Mouse (Mus musculus) ES-Bruce4 (cell line): ENCODE data around the gene Gm21680. TPM values are rescaled to one million over a fixed set of nuclear protein-coding genes. Genes with fewer than 3 reads are reported as not detected.

ENCODE experiments used
- polyA plus RNA-seq: library from polyadenylated mRNA; stranded (reverse); fragments of >200 nt; gene quantifications from 2 replicates; pipeline ENCODE4 v1.2.4, GENCODE M21; 2011; ENCODE audit warnings: low read depth; ENCODE audit not compliant: missing spikeins, insufficient read depth, insufficient read length

The Gm21680 gene
- polyA plus RNA-seq, 1 experiment: not detected

Other genes starting within 250 kb of the Gm21680 start
- gene Actr3b, start 212.7 kb downstream of the Gm21680 start, polyA plus RNA-seq: 10.6 and 10.8 TPM in 2 replicates
- gene Gm21663, start 30.3 kb downstream of the Gm21680 start, polyA plus RNA-seq: not detected in 2 replicates
- not detected in 2 replicates for gene Gm21671, start 18.2 kb downstream of the Gm21680 start, polyA plus RNA-seq
- not detected in 2 replicates for gene Gm21698, start 16.0 kb upstream of the Gm21680 start, polyA plus RNA-seq
- not detected in 2 replicates for gene Gm1979, start 32.1 kb upstream of the Gm21680 start, polyA plus RNA-seq
- not detected in 2 replicates for gene Gm5862, start 50.3 kb upstream of the Gm21680 start, polyA plus RNA-seq
- gene Speer4a, start 66.9 kb upstream of the Gm21680 start, polyA plus RNA-seq: not detected in 2 replicates
- gene Gm7347, start 85.9 kb upstream of the Gm21680 start, polyA plus RNA-seq: not detected in 2 replicates
- not detected in 2 replicates for gene Gm10471, start 116.6 kb upstream of the Gm21680 start, polyA plus RNA-seq
- gene 5031410I06Rik, start 132.7 kb upstream of the Gm21680 start, polyA plus RNA-seq: not detected in 2 replicates
- gene Gm10220, start 148.8 kb upstream of the Gm21680 start, polyA plus RNA-seq: not detected in 2 replicates